Mouse (Mus musculus): Measurements from ENCODE around the gene Rnft1. TPM values are rescaled to one million over a fixed set of nuclear protein-coding genes. Genes with fewer than 3 reads are reported as not detected.

Gene Rnft1
- polyA plus RNA-seq, 2 experiments = 3.2 to 15.9 TPM

DNA sequence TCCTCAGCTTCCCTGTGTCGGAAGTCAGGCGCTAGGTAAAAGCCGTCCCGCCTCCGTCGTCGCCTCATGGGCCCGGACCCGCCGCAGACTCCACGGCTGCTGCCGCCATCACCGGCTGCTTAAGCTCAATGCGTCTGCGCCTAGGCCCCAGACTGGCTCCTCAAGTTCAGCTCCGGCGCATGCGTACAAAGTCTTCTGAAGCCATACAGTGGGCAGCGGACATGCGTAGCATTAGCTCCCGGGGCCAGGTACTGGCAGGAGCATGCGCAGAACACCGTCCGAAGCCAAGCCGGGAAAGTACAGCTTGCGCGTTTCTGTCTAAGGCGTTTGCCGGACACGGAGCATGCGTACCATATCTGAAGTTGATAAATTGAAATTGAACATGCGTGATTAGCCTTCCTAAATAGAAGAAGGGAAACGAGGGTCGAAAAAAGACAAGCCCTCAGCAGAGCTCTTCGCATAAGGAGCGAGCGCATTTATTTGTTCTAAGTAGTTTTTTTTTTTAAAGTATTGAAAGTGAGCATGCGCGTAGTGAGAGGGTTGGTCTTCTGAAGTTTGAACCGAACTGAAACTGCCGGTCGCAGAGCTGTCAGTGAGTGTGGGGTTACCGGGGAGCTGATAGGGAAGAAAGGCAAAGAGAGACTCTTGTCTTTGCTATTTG, 60.3 kb downstream of the Rnft1 start, which contains the start of the genes Rps6kb1 and Tubd1:
TSS of gene Rps6kb1 (minus strand) at position 167 of the 661 bp plus-strand sequence.
TSS of gene Tubd1 (plus strand) at position 353 of the 661 bp plus-strand sequence.
- Histone ChIP-seq H3K27ac (peak within 1 kb of the TSS; percentile 79), H3K27me3 (ENCODE audit: control insufficient read depth, insufficient read depth, low read length) (no peaks in the 10 kb centered on the region), H3K9ac (replicated peaks) (peak within 1 kb of the TSS; percentile 97), H3K4me1 (replicated peaks; ENCODE audit: control insufficient read depth in 2 of 2, insufficient read depth in 2 of 2, low read length in 1 of 2) (peaks cover 14 to 15% of the 10 kb centered on the region in 2 experiments), H3K4me3 (ENCODE audit: insufficient read depth in 1 of 2, low read depth in 2 of 2, low read length in 2 of 2) (peak within 1 kb of the TSS; percentile 90 to 91), H3K4me2 (ENCODE audit: low read depth) (peak within 1 kb of the TSS; percentile 91), H3K36me3 (replicated peaks; ENCODE audit: control insufficient read depth, insufficient read depth, low read depth) (peaks cover 6% of the 10 kb centered on the region), H3K9me3 (ENCODE audit: control insufficient read depth, low read length) (no peaks in the 10 kb centered on the region)
- under 1% methylated on average over 43 of the region's 43 CpGs for WGBS (ENCODE audit: insufficient replicate concordance)
- DNase-seq (ENCODE audit: low read depth in 3 of 3, low spot score in 3 of 3) (peak; percentile 100), ATAC-seq (ENCODE audit: insufficient read depth) (peak; percentile 98)
- TF ChIP-seq CTCF (IDR thresholded peaks at IDR 0.05; ENCODE audit: low read depth) (peak; percentile 24; the same call in 1 of the 2 replicates), EP300 (IDR thresholded peaks at IDR 0.05; ENCODE audit: low read depth) (no peak)

DNA sequence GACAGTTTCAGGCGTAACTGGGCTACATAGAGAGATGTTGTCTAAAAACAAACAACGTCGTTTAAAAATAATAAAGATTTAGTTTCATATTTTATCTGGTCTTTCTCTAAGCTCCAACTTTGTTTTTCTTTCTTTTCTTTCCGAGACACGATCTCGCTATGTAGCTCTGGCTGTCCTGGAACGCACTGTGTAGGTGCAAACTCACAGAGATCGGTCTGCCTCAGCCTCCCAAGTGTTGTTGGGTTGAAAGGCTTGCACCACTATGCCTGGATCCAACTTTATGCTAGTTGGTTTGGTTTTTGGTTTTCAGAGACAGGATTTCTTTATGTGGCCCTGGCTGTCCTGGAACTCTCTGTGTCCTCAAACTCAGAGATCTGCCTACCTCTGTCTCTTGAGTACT, 61.1 kb downstream of the Rnft1 start:
- ATAC-seq (ENCODE audit: insufficient read depth) = no peak
- Histone ChIP-seq H3K4me2 (ENCODE audit: low read depth) (peak overlapping the region; percentile 85), H3K9ac (replicated peaks) (peak overlapping the region; percentile 86), H3K4me1 (replicated peaks; ENCODE audit: control insufficient read depth in 2 of 2, insufficient read depth in 2 of 2, low read length in 1 of 2) (peaks cover 14 to 15% of the 10 kb centered on the region in 2 experiments), H3K36me3 (replicated peaks; ENCODE audit: control insufficient read depth, insufficient read depth, low read depth) (peaks cover 14% of the 10 kb centered on the region), H3K27me3 (ENCODE audit: control insufficient read depth, insufficient read depth, low read length) (no peaks in the 10 kb centered on the region), H3K9me3 (ENCODE audit: control insufficient read depth, low read length) (no peaks in the 10 kb centered on the region), H3K27ac (peak overlapping the region; percentile 79), H3K4me3 (ENCODE audit: insufficient read depth in 1 of 2, low read depth in 2 of 2, low read length in 2 of 2) (peak overlapping the region; percentile 71 to 90)
- TF ChIP-seq EP300 (IDR thresholded peaks at IDR 0.05; ENCODE audit: low read depth) = no peak
- TF ChIP-seq CTCF (IDR thresholded peaks at IDR 0.05; ENCODE audit: low read depth) = no peak
- 60% methylated on average over 8 of the region's 8 CpGs for WGBS (ENCODE audit: insufficient replicate concordance)
- DNase-seq (ENCODE audit: low read depth in 3 of 3, low spot score in 3 of 3) = no peak

DNA sequence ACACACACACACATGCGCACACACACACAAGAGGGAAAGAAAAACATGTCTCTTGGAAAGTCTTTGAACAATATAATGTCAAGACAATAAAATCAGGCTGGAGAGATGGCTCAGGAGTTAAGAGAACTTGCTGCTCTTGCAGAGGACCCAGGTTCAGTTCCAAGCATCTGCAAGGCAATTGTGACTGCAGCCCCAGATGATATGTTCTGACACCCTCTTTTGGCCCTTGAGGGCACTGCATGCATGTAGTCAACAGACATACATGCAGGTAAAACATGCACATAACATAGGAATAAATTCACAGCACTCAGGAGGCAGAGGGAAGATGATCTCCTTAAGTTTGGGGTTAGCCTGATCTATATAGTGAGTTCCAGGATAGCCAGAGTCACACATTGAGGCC, 63.0 kb downstream of the Rnft1 start:
- no peaks in the 10 kb centered on the region for H3K9me3 ChIP-seq (ENCODE audit: control insufficient read depth, low read length)
- TF ChIP-seq CTCF (IDR thresholded peaks at IDR 0.05; ENCODE audit: low read depth) = peak; percentile 46; the same call in 1 of the 2 replicates
- TF ChIP-seq EP300 (IDR thresholded peaks at IDR 0.05; ENCODE audit: low read depth) = no peak
- no peak overlapping the region for H3K27ac ChIP-seq
- DNase-seq (ENCODE audit: low read depth in 3 of 3, low spot score in 3 of 3) = peak in 1 of 3 experiments; percentile 38
- H3K4me1 ChIP-seq (replicated peaks; ENCODE audit: control insufficient read depth in 2 of 2, insufficient read depth in 2 of 2, low read length in 1 of 2) = peaks cover 10% of the 10 kb centered on the region in 2 experiments
- WGBS (ENCODE audit: insufficient replicate concordance) = 87% methylated on average over 1 of the region's 1 CpGs
- no peak overlapping the region for H3K9ac ChIP-seq (replicated peaks)
- no peaks in the 10 kb centered on the region for H3K27me3 ChIP-seq (ENCODE audit: control insufficient read depth, insufficient read depth, low read length)
- H3K4me3 ChIP-seq (ENCODE audit: insufficient read depth in 1 of 2, low read depth in 2 of 2, low read length in 2 of 2) = no peak overlapping the region
- peaks cover 16% of the 10 kb centered on the region for H3K36me3 ChIP-seq (replicated peaks; ENCODE audit: control insufficient read depth, insufficient read depth, low read depth)
- ATAC-seq (ENCODE audit: insufficient read depth) = no peak
- no peak overlapping the region for H3K4me2 ChIP-seq (ENCODE audit: low read depth)

Other genes with a start within 250 kb of the Rnft1 start
- gene Ints2, start 227.1 kb upstream of the Rnft1 start, polyA plus RNA-seq (2012; rRNA removed) = 5.8 and 7.5 TPM in 2 replicates
- gene Ints2, start 227.1 kb upstream of the Rnft1 start, polyA plus RNA-seq (2014; fragmentation: Nextera tagmentation; extraction: Ambion mirVana) = 10.4 and 12.0 TPM in 2 replicates
- 4.5 and 5.0 TPM in 2 replicates for gene Med13, start 127.1 kb upstream of the Rnft1 start, polyA plus RNA-seq (2012; rRNA removed)
- gene Med13, start 127.1 kb upstream of the Rnft1 start, polyA plus RNA-seq (2014; fragmentation: Nextera tagmentation; extraction: Ambion mirVana) = 3.7 and 4.4 TPM in 2 replicates
- gene Rps6kb1, start 60.1 kb downstream of the Rnft1 start, polyA plus RNA-seq (2012; rRNA removed) = 5.8 and 8.4 TPM in 2 replicates
- gene Rps6kb1, start 60.1 kb downstream of the Rnft1 start, polyA plus RNA-seq (2014; fragmentation: Nextera tagmentation; extraction: Ambion mirVana) = 17.2 and 20.8 TPM in 2 replicates
- 4.3 and 5.6 TPM in 2 replicates for gene Tubd1, start 60.3 kb downstream of the Rnft1 start, polyA plus RNA-seq (2012; rRNA removed)
- 10.3 and 11.0 TPM in 2 replicates for gene Tubd1, start 60.3 kb downstream of the Rnft1 start, polyA plus RNA-seq (2014; fragmentation: Nextera tagmentation; extraction: Ambion mirVana)
- gene Vmp1, start 199.2 kb downstream of the Rnft1 start, polyA plus RNA-seq (2012; rRNA removed) = 26.9 and 33.1 TPM in 2 replicates
- gene Vmp1, start 199.2 kb downstream of the Rnft1 start, polyA plus RNA-seq (2014; fragmentation: Nextera tagmentation; extraction: Ambion mirVana) = 94.2 and 98.4 TPM in 2 replicates
- gene Ptrh2, start 199.3 kb downstream of the Rnft1 start, polyA plus RNA-seq (2012; rRNA removed) = 5.9 and 10.5 TPM in 2 replicates
- gene Ptrh2, start 199.3 kb downstream of the Rnft1 start, polyA plus RNA-seq (2014; fragmentation: Nextera tagmentation; extraction: Ambion mirVana) = 19.2 and 20.9 TPM in 2 replicates